Mouse (Mus musculus): ENCODE results near the gene Hmga2.

The Hmga2 gene

GRCm38 (mm10) chr10:120475601-120476515 is at the start of gene Hmga2:
TSS of gene Hmga2 (minus strand) at chr10:120476469.
- no peak for TF ChIP-seq GATA4 (IDR thresholded peaks at IDR 0.05; ENCODE audit: insufficient replicate concordance, low read length)

DNA sequence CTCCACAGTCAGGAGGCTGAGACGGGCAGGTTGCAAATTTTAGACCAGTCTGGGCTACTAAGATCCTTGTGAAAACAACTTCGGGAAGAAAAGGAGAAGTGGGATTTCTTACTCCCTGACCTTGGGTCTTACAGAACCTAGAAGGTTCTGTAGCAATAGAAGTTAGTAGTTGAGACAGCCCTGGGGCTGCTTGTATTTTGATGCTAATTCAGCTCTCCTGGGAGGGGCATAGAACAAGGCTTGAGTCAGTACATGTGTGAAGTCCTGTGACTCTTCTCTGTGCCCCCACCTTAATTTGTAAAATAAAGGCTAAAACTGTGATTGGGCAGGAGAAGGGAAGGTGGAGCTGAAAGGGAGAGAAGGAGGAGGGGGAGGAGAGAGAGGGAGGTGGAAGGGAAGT is 46.7 kb upstream of the Hmga2 start:
- TF ChIP-seq GATA4 (IDR thresholded peaks at IDR 0.05; ENCODE audit: insufficient replicate concordance, low read length), result no peak

GRCm38 (mm10) chr10:120521912-120522575 is 45.8 kb upstream of the Hmga2 start:
- TF ChIP-seq GATA4 (IDR thresholded peaks at IDR 0.05; ENCODE audit: insufficient replicate concordance, low read length), result no peak

DNA sequence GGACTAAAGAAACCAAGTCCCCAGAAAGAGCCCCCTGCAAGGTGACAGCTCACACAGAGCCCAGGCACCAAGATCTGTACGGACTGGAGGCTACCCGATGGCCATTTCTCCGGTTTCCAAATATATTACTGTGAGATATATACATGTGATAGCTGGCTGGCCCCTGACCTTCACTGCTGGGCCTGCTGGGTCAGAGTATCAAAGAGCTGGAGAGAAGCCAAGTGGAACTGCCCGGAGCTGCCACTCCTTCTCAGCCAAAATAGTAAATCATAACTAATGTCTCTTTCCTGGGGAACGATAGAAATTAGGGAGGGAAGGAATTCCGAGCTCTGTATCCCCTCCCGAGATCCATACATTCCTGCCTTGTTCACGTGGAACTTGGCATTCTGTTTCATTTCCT is 40.0 kb upstream of the Hmga2 start:
- TF ChIP-seq GATA4 (IDR thresholded peaks at IDR 0.05; ENCODE audit: insufficient replicate concordance, low read length), result no peak

DNA sequence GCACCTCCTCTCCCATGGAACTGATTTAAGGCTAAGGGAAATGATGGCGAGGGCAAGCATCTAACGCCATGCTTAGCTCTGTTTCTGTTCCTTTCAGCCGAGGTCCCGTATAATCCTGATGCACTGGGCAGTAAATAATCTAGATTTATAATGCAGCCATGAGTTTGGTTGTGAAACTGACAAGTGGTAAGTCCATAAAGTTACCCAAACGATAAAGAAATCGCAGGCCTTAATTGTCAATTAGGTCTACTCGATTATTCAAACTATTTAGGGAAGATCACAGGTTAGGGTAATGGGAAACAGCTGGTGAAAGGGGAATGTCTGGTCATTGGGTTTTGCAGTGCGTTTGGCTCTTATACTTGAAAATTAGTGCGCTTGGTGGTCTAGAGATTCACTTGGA is 37.5 kb upstream of the Hmga2 start:
- no peak for TF ChIP-seq GATA4 (IDR thresholded peaks at IDR 0.05; ENCODE audit: insufficient replicate concordance, low read length)

GRCm38 (mm10) chr10:120512946-120513345 is 36.7 kb upstream of the Hmga2 start:
- TF ChIP-seq GATA4 (IDR thresholded peaks at IDR 0.05; ENCODE audit: insufficient replicate concordance, low read length), result no peak

DNA sequence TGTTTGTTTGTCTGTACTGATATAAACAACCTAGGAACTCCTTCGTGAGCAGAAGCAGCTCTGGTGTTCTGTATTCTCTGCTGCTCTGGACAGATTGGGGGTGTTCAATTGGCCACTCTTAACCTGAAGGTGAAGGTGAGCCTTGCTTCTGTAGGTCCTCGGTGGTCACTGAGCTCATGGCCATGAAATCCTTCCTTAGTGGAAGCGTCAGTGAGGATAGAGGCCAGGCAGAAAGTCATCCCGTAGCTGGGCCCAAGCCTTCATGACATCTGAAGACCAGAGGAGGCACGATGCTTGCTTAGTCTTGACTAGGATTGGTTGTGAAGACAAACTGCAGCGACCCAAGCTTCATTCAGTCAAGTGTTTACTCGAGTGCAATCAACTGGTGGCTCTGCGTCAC is 35.9 kb upstream of the Hmga2 start:
- TF ChIP-seq GATA4 (IDR thresholded peaks at IDR 0.05; ENCODE audit: insufficient replicate concordance, low read length), result no peak

DNA sequence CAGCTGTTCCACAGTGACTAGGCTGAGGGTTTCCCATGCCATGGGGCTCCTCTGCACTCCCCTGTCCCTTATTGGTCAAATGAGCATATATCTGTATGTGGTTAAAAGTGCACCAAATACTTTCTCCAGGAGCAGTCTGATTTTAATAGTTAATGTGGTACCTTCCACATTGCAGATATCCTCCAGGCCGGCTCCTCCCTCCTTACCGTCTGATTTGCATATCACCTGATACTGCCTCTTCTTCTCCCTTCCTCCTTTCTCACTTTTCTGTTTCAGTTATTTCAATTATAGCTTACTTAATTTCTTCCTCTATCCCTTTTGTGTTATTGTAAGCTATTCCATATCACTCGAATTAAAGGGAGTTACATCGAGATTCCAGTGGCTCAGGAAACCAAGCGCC is 27.7 kb upstream of the Hmga2 start:
- TF ChIP-seq GATA4 (IDR thresholded peaks at IDR 0.05; ENCODE audit: insufficient replicate concordance, low read length), result no peak

DNA sequence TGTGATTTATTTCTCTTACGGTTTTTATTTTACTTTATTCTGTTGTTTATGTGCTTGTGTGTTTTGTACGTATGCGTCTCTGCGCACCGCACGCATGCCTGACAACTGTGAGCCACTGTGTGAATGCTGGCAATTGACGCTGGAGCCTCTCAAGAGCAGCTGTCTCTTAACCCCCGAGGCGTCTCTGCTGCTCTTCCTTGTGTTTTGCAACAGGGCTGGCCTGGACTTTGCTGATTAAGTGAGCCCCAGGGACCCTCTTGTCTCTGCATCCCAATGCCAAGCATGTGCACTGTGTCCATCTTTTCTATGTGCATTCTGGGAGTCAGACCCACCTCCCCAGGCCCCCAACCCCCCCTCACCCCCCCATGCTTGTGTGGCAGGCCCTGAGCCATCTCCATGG is 24.5 kb upstream of the Hmga2 start:
- TF ChIP-seq GATA4 (IDR thresholded peaks at IDR 0.05; ENCODE audit: insufficient replicate concordance, low read length), result no peak

- TF ChIP-seq GATA4 (IDR thresholded peaks at IDR 0.05; ENCODE audit: insufficient replicate concordance, low read length), result no peak
Observed at GRCm38 (mm10) chr10:120498086-120498485, 21.8 kb upstream of the Hmga2 start.

DNA sequence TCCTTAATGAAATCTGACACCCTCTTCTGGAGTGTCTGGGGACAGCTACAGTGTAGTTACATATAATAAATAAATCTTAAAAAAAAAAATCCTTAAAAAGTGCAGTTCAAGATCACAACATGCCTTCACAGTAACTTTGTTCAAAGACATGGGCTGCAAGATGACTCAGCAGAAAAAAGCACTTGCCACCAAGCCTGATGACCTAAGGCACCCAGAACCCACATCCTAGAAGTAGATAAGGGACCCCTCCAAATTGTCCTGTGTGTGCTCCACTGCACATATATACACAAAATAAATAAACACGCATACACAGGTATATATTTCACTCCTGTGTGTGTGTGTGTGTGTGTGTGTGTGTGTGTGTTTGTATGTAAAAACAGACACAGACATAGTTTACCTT is 18.4 kb upstream of the Hmga2 start:
- TF ChIP-seq GATA4 (IDR thresholded peaks at IDR 0.05; ENCODE audit: insufficient replicate concordance, low read length), result no peak

- TF ChIP-seq GATA4 (IDR thresholded peaks at IDR 0.05; ENCODE audit: insufficient replicate concordance, low read length), result no peak
Observed at GRCm38 (mm10) chr10:120491477-120491876, 15.2 kb upstream of the Hmga2 start.

DNA sequence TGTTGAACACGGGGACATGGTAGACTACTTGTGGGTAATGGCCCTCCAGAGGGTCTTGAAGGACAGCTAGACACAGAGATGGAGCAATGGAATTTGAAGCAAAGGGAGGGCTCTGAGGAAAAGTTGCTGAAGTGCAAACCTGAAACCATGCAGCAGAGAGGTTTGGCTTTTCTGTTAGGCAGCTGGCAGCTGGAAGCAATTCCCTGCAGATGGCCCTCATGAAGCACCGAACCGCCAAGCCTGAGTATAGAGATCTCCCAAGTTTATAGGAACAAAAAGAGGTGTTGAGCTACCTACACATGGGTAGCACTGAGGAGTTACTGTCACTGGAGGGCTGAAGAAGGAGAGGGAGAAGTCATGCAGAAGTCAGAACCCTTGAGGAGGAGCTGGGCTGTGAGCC is 13.3 kb upstream of the Hmga2 start:
- TF ChIP-seq GATA4 (IDR thresholded peaks at IDR 0.05; ENCODE audit: insufficient replicate concordance, low read length), result no peak

DNA sequence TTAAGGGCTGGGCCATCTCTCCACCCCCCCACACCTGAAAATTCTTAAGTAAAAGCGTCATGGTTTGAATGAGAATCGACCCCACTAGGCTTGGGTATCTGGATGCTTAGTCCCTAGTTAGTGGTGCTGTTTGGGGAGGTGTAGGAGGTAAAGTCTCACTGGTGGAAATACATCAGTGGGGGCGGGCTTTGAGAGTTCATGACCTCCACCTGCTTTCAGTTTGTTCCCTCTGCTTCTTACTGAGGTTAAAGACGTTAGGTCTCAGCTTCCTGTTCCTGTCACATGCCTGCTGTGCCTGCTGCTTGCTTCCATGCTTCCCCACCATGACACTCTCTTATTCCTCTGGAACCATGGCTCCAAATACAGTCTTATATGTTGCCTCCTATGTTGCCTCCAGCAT is 12.3 kb upstream of the Hmga2 start:
- no peak for TF ChIP-seq GATA4 (IDR thresholded peaks at IDR 0.05; ENCODE audit: insufficient replicate concordance, low read length)

DNA sequence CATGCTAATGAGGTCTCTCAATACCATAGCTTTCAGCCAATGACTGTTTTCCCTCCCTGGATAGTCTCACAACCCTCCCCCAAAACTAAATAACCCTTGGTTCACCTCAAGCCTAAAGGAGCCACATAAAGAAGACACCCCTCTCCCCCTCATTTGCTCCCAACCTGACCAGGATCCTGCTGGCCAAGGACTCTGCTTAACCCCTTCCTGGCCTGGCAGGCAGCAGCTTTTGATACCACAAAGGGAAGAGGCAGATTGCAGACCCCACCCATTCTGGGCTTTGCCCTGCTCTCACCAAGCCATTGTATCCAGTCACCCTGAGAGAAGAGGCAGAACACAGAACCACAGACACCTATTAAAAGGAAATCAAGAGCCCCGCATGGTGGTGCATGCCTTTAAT is 11.6 kb upstream of the Hmga2 start:
- no peak for TF ChIP-seq GATA4 (IDR thresholded peaks at IDR 0.05; ENCODE audit: insufficient replicate concordance, low read length)

DNA sequence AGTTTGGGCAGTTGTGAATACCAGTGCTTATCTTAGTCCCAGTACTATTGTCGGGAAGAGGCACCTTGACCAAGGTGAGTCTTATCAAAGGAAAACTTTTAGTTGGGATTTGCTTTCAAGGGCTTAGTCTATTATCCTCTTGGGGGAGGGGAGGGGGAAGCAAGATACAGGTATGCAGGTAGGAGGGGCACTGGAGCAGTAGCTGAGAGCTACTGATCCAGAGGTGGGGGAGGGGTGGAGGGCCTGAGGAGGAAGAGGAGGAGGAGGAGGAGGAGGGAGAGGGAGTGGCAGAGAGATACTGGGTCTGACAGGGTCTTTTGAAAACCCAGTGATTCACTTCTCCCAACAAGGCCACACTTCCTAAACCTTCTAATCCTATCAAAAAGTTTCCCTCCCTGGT is 9.2 kb upstream of the Hmga2 start:
- no peak for TF ChIP-seq GATA4 (IDR thresholded peaks at IDR 0.05; ENCODE audit: insufficient replicate concordance, low read length)

Data from liver, adult (tissue).